Mouse (Mus musculus) layer of hippocampus, postnatal 25 days (tissue): ENCODE measurements around the gene Arl2bp. TPM values are rescaled to one million over a fixed set of nuclear protein-coding genes. Genes with fewer than 3 reads are reported as not detected.

ENCODE experiments used
- total RNA-seq, 2 experiments: library from RNA; stranded (reverse); gene quantifications; 2 replicates each; pipeline ENCODE4 v1.2.3; 2021

Arl2bp gene
- total RNA-seq, 2 experiments from 2014 or later: 154 to 158 TPM

Other genes with a start within 250 kb of the Arl2bp start
- under 1 TPM; 0.26 to 0.59 TPM for gene Nlrc5, start 232.2 kb upstream of the Arl2bp start, total RNA-seq
- 10 to 100 TPM; 40.0 to 42.4 TPM for gene Cpne2, start 133.6 kb upstream of the Arl2bp start, total RNA-seq
- gene Rspry1, start 64.7 kb upstream of the Arl2bp start, total RNA-seq: 10 to 100 TPM; 24.3 to 30.2 TPM
- 10 to 100 TPM; 40.5 to 42.0 TPM for gene Fam192a, start 64.6 kb upstream of the Arl2bp start, total RNA-seq
- gene Pllp, start 29.7 kb downstream of the Arl2bp start, total RNA-seq: 10 to 100 TPM; 62.1 to 74.8 TPM
- not detected for gene Ccl22, start 79.0 kb downstream of the Arl2bp start, total RNA-seq
- 100 to 1,000 TPM; 490 to 500 TPM for gene Cx3cl1, start 105.4 kb downstream of the Arl2bp start, total RNA-seq
- gene Ccl17, start 143.9 kb downstream of the Arl2bp start, total RNA-seq: 1 to 10 TPM; 3.3 to 5.2 TPM
- gene Coq9, start 171.7 kb downstream of the Arl2bp start, total RNA-seq: 10 to 100 TPM; 81.5 to 96.6 TPM
- gene Ciapin1, start 171.8 kb downstream of the Arl2bp start, total RNA-seq: 10 to 100 TPM; 70.8 to 71.9 TPM
- gene Polr2c, start 190.8 kb downstream of the Arl2bp start, total RNA-seq: 10 to 100 TPM; 65.6 to 67.4 TPM
- 10 to 100 TPM; 31.2 to 32.7 TPM for gene Dok4, start 209.7 kb downstream of the Arl2bp start, total RNA-seq